Mouse (Mus musculus) heart, adult 8-10 months (tissue): ENCODE results near the gene Gm20843. TPM values are rescaled to one million over a fixed set of nuclear protein-coding genes. Genes with fewer than 3 reads are reported as not detected.
"Not testable (repeated sequence)": the region's sequence is repeated elsewhere in the genome, so short reads cannot be mapped to it uniquely, and the experiment has no call there.

Source experiments
- DNase-seq: peaks from one replicate; pipeline ENCODE4 v3.0.0; 2022; ENCODE audit warnings: low spot score
- total RNA-seq, 4 experiments: library from RNA; stranded (reverse); gene quantifications; 2 replicates each; pipeline ENCODE4 v1.2.4; 2022

Gm20843 gene
- not detected for total RNA-seq

GRCm38 (mm10) chrY:72247018-72247417 is at the start of gene Gm20843:
Gm20843 (minus strand) TSS chrY:72247118.
- DNase-seq = not testable (repeated sequence)
